Mouse (Mus musculus) gastrocnemius, postnatal 25 days (tissue): ENCODE results near the gene Fbxw4. TPM values are rescaled to one million over a fixed set of nuclear protein-coding genes. Genes with fewer than 3 reads are reported as not detected.

Experiments
- DNase-seq: peaks from one replicate; pipeline ENCODE4 v3.0.0; 2022
- total RNA-seq, 2 experiments: library from RNA; stranded (reverse); gene quantifications; 1 replicate in 1 of 2; 2 replicates in 1 of 2; pipeline ENCODE4 v1.2.3; 2021

Gene Fbxw4
- total RNA-seq, 2 experiments from 2014 or later = 20.4 to 23.7 TPM

GRCm38 (mm10) chr19:45540657-45541408 lies 119.3 kb downstream of the Fbxw4 start:
- no peak for DNase-seq

GRCm38 (mm10) chr19:45537505-45537904 lies 122.6 kb downstream of the Fbxw4 start:
- peak; percentile 41 for DNase-seq

GRCm38 (mm10) chr19:45535929-45536328 lies 124.2 kb downstream of the Fbxw4 start:
- no peak for DNase-seq

DNA sequence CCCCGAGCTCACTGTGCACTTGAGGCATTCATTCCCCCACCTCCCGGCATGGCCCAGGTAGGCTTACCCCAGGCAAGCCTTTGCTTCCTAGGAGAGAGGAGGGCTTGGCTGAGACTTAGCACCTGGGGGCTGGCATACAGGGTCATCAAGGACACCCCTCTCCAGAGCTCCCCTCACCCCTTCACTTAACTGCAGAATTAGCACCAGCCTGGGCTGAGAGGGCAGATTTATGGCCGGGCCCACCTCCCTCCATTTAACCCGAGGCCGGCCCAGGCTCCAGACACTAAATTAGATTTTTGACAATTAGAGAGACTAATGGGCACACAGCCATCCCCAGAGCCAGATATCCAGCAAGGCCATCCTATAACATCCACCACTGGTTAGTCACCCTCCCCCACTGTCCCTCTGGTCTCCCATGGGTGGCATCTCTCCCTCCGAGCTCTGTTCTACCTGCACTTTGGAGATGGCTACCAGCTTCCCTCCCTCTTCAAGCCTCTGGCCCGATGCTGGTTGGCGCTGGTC lies 124.8 kb downstream of the Fbxw4 start:
- DNase-seq = no peak

DNA sequence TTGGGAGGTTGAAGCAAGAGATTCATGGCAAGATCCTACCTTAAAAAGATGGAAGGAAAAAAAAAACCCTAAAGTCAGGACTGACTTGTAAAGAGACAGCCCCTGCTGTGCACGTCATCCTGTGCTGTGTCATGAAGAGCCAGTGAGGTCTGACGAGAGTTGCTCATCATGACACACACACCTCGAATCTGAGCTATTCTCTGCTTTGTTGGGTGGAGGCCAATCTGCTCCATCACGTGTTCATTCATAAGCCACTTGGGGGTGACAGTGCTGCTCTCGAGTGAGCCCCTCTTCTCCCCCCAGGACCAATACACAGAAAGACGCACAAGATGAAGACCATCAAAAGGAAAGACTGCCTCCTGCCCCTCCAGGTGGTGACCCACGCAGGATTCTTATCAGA lies 126.5 kb downstream of the Fbxw4 start:
- no peak for DNase-seq

DNA sequence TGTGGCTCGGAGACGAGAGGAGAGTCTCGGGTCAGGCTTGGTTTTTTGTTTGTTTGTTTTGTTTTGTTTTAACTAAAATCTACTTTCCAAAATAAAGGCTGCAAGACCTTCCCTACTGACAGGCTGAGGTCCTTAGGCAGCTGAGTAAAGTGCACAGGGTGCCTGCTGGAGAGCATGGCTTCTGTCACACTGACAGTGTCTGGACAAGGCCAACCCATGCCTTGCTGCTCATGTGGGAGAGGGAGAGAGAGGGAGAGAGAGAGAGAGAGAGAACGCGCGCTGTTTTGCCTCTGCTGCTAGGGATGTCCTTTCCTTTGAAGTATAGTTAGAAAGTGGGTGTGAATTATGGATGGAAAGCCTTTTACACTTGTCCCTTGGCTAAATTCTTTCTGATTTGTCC lies 128.6 kb downstream of the Fbxw4 start:
- DNase-seq = no peak

DNA sequence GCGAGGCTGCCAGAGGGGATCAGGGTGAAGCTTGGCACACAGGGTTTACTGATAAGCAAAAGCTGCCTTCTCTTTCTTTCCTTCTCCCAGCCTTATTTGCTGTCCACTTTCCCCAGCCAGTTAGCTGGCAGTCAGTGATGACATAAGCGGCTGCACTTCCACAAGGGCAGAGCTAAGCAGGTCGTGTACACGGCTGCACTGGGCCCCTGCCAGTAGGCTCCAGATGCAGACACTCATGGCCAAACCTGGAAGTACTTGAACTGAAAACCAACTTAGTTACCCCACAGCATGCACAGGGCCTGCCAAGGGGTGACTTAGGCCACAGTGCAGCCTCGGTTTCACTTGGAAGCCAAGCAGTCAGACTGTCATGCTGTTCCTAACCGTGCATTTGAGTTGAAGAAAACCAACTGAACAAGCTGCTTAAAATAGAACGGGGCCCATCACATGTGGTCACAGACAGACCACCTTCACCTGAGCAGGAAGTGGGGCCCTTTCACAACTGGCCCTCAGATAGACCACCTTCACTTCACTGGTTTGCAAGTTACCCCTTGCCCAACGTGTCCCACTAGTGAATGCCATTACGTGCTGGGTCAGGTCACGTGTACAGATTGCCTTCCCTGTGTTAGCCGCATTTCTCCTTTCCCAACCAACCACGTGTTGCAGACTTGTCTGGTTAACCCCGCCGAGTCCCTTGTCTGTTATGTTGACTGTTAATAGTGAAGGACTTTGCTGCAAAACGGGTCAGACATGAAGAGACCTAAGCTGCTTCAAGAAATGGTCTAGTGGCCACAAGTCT lies 129.7 kb downstream of the Fbxw4 start:
- no peak for DNase-seq

GRCm38 (mm10) chr19:45529294-45529693 lies 130.8 kb downstream of the Fbxw4 start:
- no peak for DNase-seq

Other genes starting within 250 kb of the Fbxw4 start
- 10 to 100 TPM; 12.5 to 13.2 TPM for gene Poll, start 99.8 kb downstream of the Fbxw4 start, total RNA-seq
- 10 to 100 TPM; 16.3 to 16.5 TPM for gene Gm17018, start 99.7 kb downstream of the Fbxw4 start, total RNA-seq
- gene Fgf8, start 82.6 kb upstream of the Fbxw4 start, total RNA-seq = not detected
- 10 to 100 TPM; 10.1 to 12.5 TPM for gene Npm3, start 89.3 kb upstream of the Fbxw4 start, total RNA-seq
- gene Mgea5, start 123.5 kb upstream of the Fbxw4 start, total RNA-seq = 10 to 100 TPM; 28.2 to 29.1 TPM
- gene Kcnip2, start 155.7 kb upstream of the Fbxw4 start, total RNA-seq = under 1 TPM in 1 of 2 experiments, not detected in 1; 0.29 TPM